Mouse (Mus musculus) liver, embryonic 11.5 days (tissue): Measurements from ENCODE around the gene Sptan1. TPM values are rescaled to one million over a fixed set of nuclear protein-coding genes. Genes with fewer than 3 reads are reported as not detected.
"Not testable (repeated sequence)": the region's sequence is repeated elsewhere in the genome, so short reads cannot be mapped to it uniquely, and the experiment has no call there.

Source experiments
- ATAC-seq: fragments of 200-750 bp; cut with Nextera tagmentation; replicated peaks from 2 replicates; pipeline ENCODE4 v1.8.0; 2017; ENCODE audit warnings: moderate number of reproducible peaks, mild to moderate bottlenecking, moderate TSS enrichment, moderate library complexity; ENCODE audit not compliant: low FRiP score
- DNase-seq: peaks from one replicate; pipeline ENCODE4 v3.0.0-alpha.2; 2017; ENCODE audit warnings: low spot score
- H3K27ac ChIP-seq: fragments of 300-500 bp; sonication (generic); 2 replicates; pipeline ENCODE4 v1.5.1; 2014; ENCODE audit warnings: mild to moderate bottlenecking, low read depth, low read length, control low read depth
- H3K27me3 ChIP-seq: fragments of 300-500 bp; sonication (generic); replicated peaks from 2 replicates; pipeline ENCODE4 v1.6.1; 2014; ENCODE audit warnings: low read length, mixed read lengths; ENCODE audit not compliant: control insufficient read depth, insufficient read depth
- H3K36me3 ChIP-seq: fragments of 300-500 bp; sonication (generic); 2 replicates; pipeline ENCODE4 v1.6.1; 2014; ENCODE audit warnings: mild to moderate bottlenecking, low read length, moderate library complexity, mixed read lengths; ENCODE audit not compliant: control insufficient read depth, insufficient read depth
- H3K4me1 ChIP-seq: fragments of 300-500 bp; sonication (generic); replicated peaks from 2 replicates; pipeline ENCODE4 v1.6.1; 2014; ENCODE audit warnings: low read length, mixed read lengths; ENCODE audit not compliant: control insufficient read depth, insufficient read depth
- H3K4me2 ChIP-seq: fragments of 300-500 bp; sonication (generic); 2 replicates; pipeline ENCODE4 v1.6.1; 2014; ENCODE audit warnings: mild to moderate bottlenecking, control low read depth, moderate library complexity
- H3K4me3 ChIP-seq: fragments of 300-500 bp; sonication (generic); 2 replicates; pipeline ENCODE4 v1.5.1; 2014; ENCODE audit warnings: low read depth, low read length, control low read depth
- H3K9ac ChIP-seq: fragments of 300-500 bp; sonication (generic); 2 replicates; pipeline ENCODE4 v1.6.1; 2014; ENCODE audit warnings: low read depth, low read length, control low read depth
- H3K9me3 ChIP-seq: fragments of 300-500 bp; sonication (generic); 2 replicates; pipeline ENCODE4 v1.6.1; 2016; ENCODE audit warnings: low read length, inconsistent platforms, mixed read lengths; ENCODE audit not compliant: control insufficient read depth
- WGBS: fragments of 180-500 bp; shearing (Covaris S2); extraction: QIAGEN DNeasy Blood & Tissue Kit; methylation state at CpG from one replicate; pipeline ENCODE4 v1.1.7; 2014; 5-methylcytosine and 5-hydroxymethylcytosine counted together
- polyA plus RNA-seq: library from polyadenylated mRNA; unstranded; fragments of >200 nt; fragmentation: Nextera tagmentation; extraction: Ambion mirVana; gene quantifications from 2 replicates; pipeline ENCODE4 v1.2.1, GENCODE M21; 2014

Gene Sptan1
- polyA plus RNA-seq, 1 experiment from 2014 or later: 50.2 TPM

DNA sequence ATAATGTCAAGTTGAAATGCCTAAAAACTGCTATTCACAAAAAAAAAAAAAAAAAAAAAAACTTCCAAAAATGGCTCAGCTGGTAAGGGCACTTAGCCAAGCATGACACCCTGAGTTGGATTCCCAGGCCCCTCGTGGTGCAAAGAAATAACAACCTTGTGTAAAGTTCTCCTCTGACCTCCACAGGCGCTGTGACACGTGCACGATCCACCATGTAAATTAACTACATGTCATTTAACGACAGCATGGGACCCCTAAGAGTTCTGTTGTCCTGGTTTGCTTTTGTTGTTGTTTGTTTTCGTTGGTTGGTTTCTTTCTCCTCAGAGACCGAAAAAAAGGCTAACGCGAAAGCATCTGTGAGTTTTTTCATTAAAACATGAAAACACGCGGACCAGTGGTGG is 82.7 kb downstream of the Sptan1 start:
- no peak for DNase-seq
- Histone ChIP-seq H3K36me3 (no peaks in the 10 kb centered on the region), H3K4me1 (peaks cover 10% of the 10 kb centered on the region; the same call in 1 of the 2 replicates), H3K4me2 (peak overlapping the region; percentile 71), H3K27ac (peak overlapping the region; percentile 84), H3K4me3 (peak overlapping the region; percentile 66), H3K27me3 (no peaks in the 10 kb centered on the region), H3K9me3 (no peaks in the 10 kb centered on the region), H3K9ac (peak overlapping the region; percentile 63)
- 45% methylated on average over 11 of the region's 11 CpGs for WGBS
- no peak for ATAC-seq

DNA sequence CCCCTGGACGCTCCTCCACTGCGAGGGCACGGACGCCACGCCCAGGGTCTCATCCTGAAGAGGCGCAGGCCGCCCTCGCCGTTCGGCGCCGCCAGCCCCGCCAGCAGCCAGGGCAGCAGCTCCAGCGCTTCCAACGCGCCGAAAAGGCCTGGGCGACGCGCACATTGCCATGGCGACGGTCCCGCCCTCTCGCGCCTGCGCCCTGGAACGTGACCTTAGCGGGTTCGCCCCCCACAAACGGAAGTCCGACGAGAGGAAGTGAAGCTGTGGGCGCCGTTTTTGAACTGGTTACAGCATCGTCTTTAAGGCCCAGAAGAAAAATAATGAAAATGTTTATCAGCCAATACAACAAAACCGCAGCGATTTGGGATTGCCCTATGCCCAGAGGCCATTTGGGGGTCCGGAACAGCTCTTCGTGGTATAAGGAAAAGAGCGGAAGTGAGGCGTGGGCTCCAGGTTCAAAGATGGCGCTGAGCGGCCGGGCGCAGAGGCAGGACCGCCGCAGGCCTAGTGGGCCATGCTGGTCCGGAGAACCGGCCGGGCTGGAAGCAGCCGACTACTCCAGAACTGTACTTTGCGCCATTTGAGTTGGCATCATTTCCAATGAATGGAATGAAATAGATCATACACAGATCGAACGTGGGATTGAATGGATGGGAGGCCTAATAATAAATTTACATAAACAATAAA is 83.5 kb downstream of the Sptan1 start, which contains the start of gene Wdr34:
TSS of gene Wdr34 (minus strand) at position 183 of the 690 bp plus-strand sequence.
- no peaks in the 10 kb centered on the region for H3K36me3 ChIP-seq
- no peaks in the 10 kb centered on the region for H3K9me3 ChIP-seq
- peak within 1 kb of the TSS; percentile 66 for H3K4me3 ChIP-seq
- H3K4me1 ChIP-seq: peaks cover 10% of the 10 kb centered on the region; the same call in 1 of the 2 replicates
- ATAC-seq (peak; percentile 92), DNase-seq (peak; percentile 99)
- H3K27ac ChIP-seq: peak within 1 kb of the TSS; percentile 84
- H3K4me2 ChIP-seq: peak within 1 kb of the TSS; percentile 71
- whole genome bisulfite sequencing: under 1% methylated on average over 54 of the region's 54 CpGs
- H3K27me3 ChIP-seq: no peaks in the 10 kb centered on the region
- H3K9ac ChIP-seq: peak within 1 kb of the TSS; percentile 63

DNA sequence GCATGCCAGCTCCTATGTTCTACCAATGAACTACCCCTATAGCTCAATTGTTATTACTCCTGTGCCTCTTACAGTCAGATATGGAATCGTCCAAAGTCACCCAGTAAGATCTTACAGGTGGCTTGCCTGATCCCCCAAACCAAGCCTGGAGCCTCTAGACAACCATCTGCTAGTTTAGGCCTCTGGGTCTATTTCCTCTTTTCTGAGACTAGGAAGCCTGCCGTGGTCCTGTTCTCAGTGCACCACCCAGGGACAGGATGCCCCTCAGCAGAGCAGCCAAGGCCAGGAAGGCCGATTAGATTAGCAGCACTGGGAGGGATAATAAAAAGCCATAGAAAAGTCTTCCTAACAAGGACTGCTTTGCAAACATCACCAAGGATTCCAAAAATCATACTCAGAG is 84.5 kb downstream of the Sptan1 start:
- no peak overlapping the region for H3K4me2 ChIP-seq
- no peaks in the 10 kb centered on the region for H3K9me3 ChIP-seq
- H3K36me3 ChIP-seq: no peaks in the 10 kb centered on the region
- 38% methylated on average over 3 of the region's 3 CpGs for WGBS
- H3K27me3 ChIP-seq: no peaks in the 10 kb centered on the region
- peak overlapping the region; percentile 84 for H3K27ac ChIP-seq
- peaks cover 10% of the 10 kb centered on the region; the same call in 1 of the 2 replicates for H3K4me1 ChIP-seq
- H3K9ac ChIP-seq: no peak overlapping the region
- DNase-seq (no peak), ATAC-seq (no peak)
- no peak overlapping the region for H3K4me3 ChIP-seq

DNA sequence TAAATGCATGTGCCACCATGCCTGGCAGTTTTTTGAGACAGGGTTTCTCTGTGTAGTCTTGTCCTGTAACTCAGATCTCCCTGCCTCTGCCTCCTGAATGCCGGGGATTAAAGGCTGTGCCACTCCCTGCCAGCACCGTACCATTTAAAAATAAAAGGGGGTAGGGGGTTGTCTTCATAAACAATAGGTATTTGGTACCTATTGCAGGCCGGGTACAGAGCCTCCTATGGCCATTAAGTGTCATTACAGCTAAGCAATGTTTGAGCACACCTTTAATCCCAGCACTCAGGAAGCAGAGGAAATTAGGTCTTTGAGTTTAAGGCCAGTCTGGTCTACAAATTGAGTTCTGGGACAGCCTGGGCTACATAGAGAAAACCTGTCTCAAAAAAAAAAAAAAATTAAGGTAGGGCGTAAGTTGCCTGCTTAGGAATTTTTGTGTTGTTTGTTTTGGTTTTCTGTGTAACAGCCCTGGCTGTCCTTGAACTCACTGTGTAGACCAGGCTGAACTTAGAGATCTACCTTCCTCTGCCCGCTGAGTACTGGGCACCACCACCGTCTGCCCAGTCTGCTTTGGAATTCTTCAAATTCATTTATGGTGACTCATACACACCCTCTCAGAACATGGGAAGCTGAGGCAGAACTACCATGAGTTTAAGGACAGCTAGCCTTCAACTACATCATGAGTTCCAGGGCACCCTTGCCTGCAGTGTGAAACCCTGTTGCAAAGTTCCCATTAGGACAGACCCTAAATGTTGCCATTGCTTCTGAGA is 86.8 kb downstream of the Sptan1 start:
- H3K27ac ChIP-seq: no peak overlapping the region
- no peaks in the 10 kb centered on the region for H3K9me3 ChIP-seq
- no peak overlapping the region for H3K9ac ChIP-seq
- DNase-seq (no peak), ATAC-seq (no peak)
- H3K4me3 ChIP-seq: no peak overlapping the region
- peaks cover 12% of the 10 kb centered on the region for H3K4me1 ChIP-seq
- 45% methylated on average over 6 of the region's 6 CpGs for WGBS
- H3K36me3 ChIP-seq: no peaks in the 10 kb centered on the region
- H3K27me3 ChIP-seq: no peaks in the 10 kb centered on the region
- no peak overlapping the region for H3K4me2 ChIP-seq

DNA sequence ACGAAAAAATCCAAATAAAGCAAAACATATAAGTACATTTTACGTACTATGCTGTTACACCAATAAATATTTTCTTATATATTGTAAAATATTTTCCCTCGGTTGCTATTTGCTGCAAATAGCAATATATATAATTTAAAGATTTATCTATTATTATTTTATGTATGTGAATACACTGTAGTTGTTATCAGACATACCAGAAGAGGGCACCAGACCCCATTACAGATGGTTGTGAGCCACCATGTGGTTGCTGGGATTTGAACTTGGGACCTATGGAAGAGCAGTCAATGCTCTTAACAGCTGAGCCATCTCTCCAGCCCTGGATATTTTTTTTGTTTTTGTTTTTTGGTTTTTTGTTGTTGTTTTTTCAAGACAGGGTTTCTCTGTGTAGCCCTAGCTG is 90.0 kb downstream of the Sptan1 start:
- DNase-seq, H3K4me1 ChIP-seq, H3K4me3 ChIP-seq, ATAC-seq, H3K9ac ChIP-seq, H3K36me3 ChIP-seq, H3K4me2 ChIP-seq, H3K9me3 ChIP-seq, H3K27me3 ChIP-seq, H3K27ac ChIP-seq: not testable (repeated sequence)
- 91% methylated on average over 3 of the region's 3 CpGs for WGBS

DNA sequence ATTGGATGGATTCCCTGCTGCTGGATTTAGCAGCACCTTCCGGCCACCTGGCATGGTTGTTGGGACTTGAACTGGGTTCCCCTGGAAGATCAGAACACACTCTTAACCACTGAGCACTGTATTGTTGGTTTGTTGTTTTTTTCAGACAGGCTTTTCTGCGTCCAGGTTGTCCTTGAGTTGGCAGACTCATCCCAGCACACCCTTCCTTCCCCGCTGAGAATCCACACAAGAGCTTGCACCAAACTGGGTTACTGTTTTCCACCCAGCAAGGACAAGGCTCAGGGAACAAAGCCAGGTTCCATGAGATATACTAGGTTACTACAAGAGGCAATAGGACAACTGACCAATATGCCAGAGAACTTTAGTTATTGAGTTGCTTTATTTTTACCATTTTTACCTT is 91.4 kb downstream of the Sptan1 start:
- no peaks in the 10 kb centered on the region for H3K36me3 ChIP-seq
- WGBS: 80% methylated on average over 3 of the region's 3 CpGs
- H3K27ac ChIP-seq: no peak overlapping the region
- no peak overlapping the region for H3K4me3 ChIP-seq
- no peak overlapping the region for H3K9ac ChIP-seq
- H3K9me3 ChIP-seq: no peaks in the 10 kb centered on the region
- H3K27me3 ChIP-seq: no peaks in the 10 kb centered on the region
- peaks cover 15% of the 10 kb centered on the region for H3K4me1 ChIP-seq
- no peak overlapping the region for H3K4me2 ChIP-seq
- ATAC-seq: no peak
- DNase-seq: no peak

DNA sequence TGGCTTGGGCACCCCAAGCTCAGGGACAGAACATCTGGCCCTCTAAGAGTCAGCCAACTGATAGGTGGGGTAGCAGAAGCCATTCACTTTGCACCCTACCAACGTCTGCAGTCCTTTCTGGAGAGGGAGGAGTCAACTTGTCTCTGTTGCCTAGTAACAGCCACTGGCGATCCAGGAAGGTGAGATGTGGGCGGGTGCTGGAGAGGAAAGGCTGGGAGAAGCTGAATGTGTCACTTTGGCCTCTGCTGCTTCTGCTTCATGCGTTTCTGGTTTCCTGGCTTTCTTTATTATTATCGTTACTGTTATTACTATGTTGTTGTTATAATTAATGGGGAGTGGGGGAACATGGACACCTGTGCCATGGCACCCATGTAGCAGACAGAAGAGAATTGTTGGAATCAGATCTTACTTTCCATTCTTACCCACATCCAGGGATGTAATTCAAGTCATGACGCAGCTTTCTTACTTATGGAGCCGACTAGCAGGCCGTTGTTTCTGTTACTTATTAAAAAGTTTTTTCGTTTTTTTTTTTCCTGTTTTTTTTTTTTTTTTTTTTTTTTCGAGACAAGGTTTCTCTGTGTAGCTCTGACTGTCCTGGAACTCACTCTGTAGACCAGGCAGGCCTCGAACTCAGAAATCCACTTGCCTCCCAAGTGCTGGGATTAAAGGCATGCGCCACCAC is 92.0 kb downstream of the Sptan1 start, which contains the start of gene Set:
TSS of gene Set (plus strand) at position 156 of the 682 bp plus-strand sequence.
- no peaks in the 10 kb centered on the region for H3K27me3 ChIP-seq
- peak; percentile 62 for ATAC-seq
- H3K9ac ChIP-seq: no peak within 1 kb of the TSS
- no peak within 1 kb of the TSS for H3K4me2 ChIP-seq
- no peaks in the 10 kb centered on the region for H3K9me3 ChIP-seq
- H3K36me3 ChIP-seq: no peaks in the 10 kb centered on the region
- no peak for DNase-seq
- H3K4me1 ChIP-seq: peaks cover 15% of the 10 kb centered on the region
- no peak within 1 kb of the TSS for H3K27ac ChIP-seq
- H3K4me3 ChIP-seq: no peak within 1 kb of the TSS
- WGBS: 43% methylated on average over 12 of the region's 12 CpGs

DNA sequence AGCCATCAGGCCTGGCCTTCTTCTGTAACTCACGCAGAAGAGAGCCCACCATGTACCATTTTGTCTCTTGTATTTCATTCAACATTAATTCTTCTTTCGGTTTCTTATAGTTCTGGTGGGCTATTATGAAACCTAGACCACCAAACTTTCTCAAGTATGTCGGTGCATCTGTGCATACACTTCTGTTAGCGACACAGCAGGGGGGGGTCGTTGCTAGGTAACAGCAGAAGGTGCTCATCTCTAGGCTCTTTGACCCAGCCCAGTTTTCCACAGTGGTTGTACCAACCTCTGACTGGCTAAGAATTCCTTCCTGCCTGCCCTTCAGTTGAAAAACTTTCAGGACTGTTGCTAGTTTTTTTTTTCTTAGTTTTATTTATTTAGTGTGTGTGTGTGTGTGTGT is 93.1 kb downstream of the Sptan1 start:
- DNase-seq (no peak), ATAC-seq (no peak)
- H3K4me3 ChIP-seq: no peak overlapping the region
- no peaks in the 10 kb centered on the region for H3K9me3 ChIP-seq
- H3K9ac ChIP-seq: no peak overlapping the region
- no peak overlapping the region for H3K4me2 ChIP-seq
- H3K4me1 ChIP-seq: peaks cover 17% of the 10 kb centered on the region
- no peaks in the 10 kb centered on the region for H3K27me3 ChIP-seq
- no peak overlapping the region for H3K27ac ChIP-seq
- WGBS: 67% methylated on average over 5 of the region's 5 CpGs
- no peaks in the 10 kb centered on the region for H3K36me3 ChIP-seq
